Mouse (Mus musculus): Measurements from ENCODE around the gene Brat1. TPM values are rescaled to one million over a fixed set of nuclear protein-coding genes. Genes with fewer than 3 reads are reported as not detected.

The Brat1 gene
- 36.9 TPM for polyA plus RNA-seq (2017; shearing (Covaris generic))

GRCm38 (mm10) chr5:140704378-140705251, at the start of gene Brat1:
Gene Brat1 (plus strand): TSS chr5:140705011.

GRCm38 (mm10) chr5:140702103-140702513, 2.7 kb upstream of the Brat1 start, which contains the start of gene Iqce:
Gene Iqce (minus strand): TSS chr5:140702378.

GRCm38 (mm10) chr5:140723822-140724221, 19.0 kb downstream of the Brat1 start, which contains the start of gene Amz1:
Gene Amz1 (plus strand): TSS chr5:140724127.

Other genes with a start within 250 kb of the Brat1 start
- 37.5 TPM for gene Chst12, start 199.5 kb upstream of the Brat1 start, polyA plus RNA-seq (2017; shearing (Covaris generic))
- 2.5 TPM for gene Grifin, start 139.9 kb upstream of the Brat1 start, polyA plus RNA-seq (2017; shearing (Covaris generic))
- 94.1 TPM for gene Lfng, start 97.7 kb upstream of the Brat1 start, polyA plus RNA-seq (2017; shearing (Covaris generic))
- 4.4 TPM for gene Ttyh3, start 56.0 kb upstream of the Brat1 start, polyA plus RNA-seq (2017; shearing (Covaris generic))
- 48.3 TPM for gene Iqce, start 2.6 kb upstream of the Brat1 start, polyA plus RNA-seq (2017; shearing (Covaris generic))
- gene Amz1, start 19.1 kb downstream of the Brat1 start, polyA plus RNA-seq (2017; shearing (Covaris generic)): 0.61 TPM
- 3.4 TPM for gene Gna12, start 125.4 kb downstream of the Brat1 start, polyA plus RNA-seq (2017; shearing (Covaris generic))